In genomic region chr12:82476028-82476427, GRCm38 (mm10) we compare ENCODE assay signal across 14 mouse cellular contexts.
"Had no signal": no experiment of that assay in that cellular context is flagged by ENCODE, and none has a peak within 500 bp of the region (broad histone marks: within the 10 kb centered on the region; RNA-seq: fewer than 3 reads in every experiment).

No protein-coding gene starts in this region.

- ATAC-seq: inflammation-experienced regulatory T-cells, adult 6 months; intestine, postnatal 0 days; midbrain, embryonic 16.5 days had no signal

- H3K4me2 ChIP-seq: limb, embryonic 15.5 days; midbrain, embryonic 12.5 days; neural tube, embryonic 13.5 days had no signal

- H3K9ac ChIP-seq: limb, embryonic 15.5 days; midbrain, embryonic 12.5 days; neural tube, embryonic 13.5 days had no signal

- H3K9me3 ChIP-seq: limb, embryonic 15.5 days; midbrain, embryonic 12.5 days; neural tube, embryonic 13.5 days had no signal

- H3K27me3 ChIP-seq: limb, embryonic 15.5 days; neural tube, embryonic 13.5 days had no signal

- H3K27ac ChIP-seq: limb, embryonic 15.5 days; midbrain, embryonic 12.5 days; neural tube, embryonic 13.5 days had no signal

- H3K36me3 ChIP-seq: limb, embryonic 15.5 days; midbrain, embryonic 12.5 days; neural tube, embryonic 13.5 days had no signal

- H3K4me3 ChIP-seq: limb, embryonic 15.5 days; midbrain, embryonic 12.5 days; neural tube, embryonic 13.5 days had no signal

- DNase-seq: layer of hippocampus, adult 9-11 months; layer of hippocampus, postnatal 36 days; lung, adult 18-20 months; retina, postnatal 1 day; right cerebral cortex, postnatal 4 days; spleen, adult 18-20 months; thymus, adult 18-20 months; thymus, postnatal 14 days had no signal
